Mouse (Mus musculus) lung, postnatal 0 days (tissue): Measurements from ENCODE around the gene Smarca4.

Source experiments
- CTCF ChIP-seq: IDR thresholded peaks from 2 replicates; pipeline ENCODE4 v1.5.1; 2016; ENCODE audit warnings: antibody characterized with exemption, mild to moderate bottlenecking
- EP300 ChIP-seq: IDR thresholded peaks from 2 replicates; pipeline ENCODE4 v1.6.1; 2016; ENCODE audit warnings: antibody characterized with exemption, mild to moderate bottlenecking, control low read depth

DNA sequence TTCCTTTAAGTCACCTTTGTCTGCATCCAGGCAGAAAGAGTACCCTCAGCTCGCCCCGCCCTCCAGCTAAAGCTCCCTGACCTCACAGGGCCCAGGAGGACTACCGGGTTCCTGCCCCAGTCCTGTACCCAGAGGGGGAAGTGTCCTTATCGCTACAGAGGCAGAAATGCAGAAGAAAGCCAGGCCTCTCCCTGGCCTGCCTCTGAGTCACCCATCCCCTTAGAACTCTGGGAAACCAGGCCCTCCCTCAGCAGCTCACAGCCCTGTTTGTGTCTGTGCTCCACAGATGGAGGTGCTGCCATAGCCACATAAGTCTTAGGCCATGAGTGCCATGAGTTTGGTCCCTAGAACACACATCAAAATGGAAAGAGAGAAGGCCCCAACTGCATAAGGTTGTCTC, 99.3 kb downstream of the Smarca4 start:
- no peak for TF ChIP-seq EP300
- no peak for TF ChIP-seq CTCF
